Comparison of ENCODE assay signal across 13 mouse cellular contexts in the genomic region with DNA sequence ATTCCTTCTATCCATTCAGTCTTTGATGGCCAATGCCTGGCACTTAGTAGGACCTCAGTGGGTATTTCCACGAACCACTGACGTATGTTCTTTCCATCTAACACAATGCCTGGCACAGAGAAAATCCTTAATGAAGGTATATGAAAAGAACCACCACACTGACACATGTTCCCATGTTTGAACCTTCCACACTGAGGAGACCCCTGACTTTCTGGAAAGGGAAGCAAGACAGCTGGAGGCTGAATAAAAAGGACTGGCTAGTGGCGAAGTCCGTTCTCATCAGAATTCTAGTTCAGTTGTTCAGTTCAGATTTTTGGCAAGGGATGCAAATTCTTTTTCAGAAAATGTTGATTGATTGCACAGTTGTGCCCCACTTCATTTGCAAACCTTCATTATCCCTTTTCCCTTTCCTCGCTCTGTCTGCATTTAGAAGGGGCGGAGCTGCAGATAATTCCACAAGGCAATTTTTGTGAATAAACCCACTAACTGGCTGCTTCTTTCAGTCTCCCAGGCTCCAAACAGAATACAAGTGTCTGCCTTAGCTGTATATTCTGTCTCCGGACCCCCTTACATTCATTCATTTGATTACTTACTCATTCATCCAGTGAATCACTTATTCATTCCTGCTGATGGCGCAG.
"Had no signal": no experiment of that assay in that cellular context is flagged by ENCODE, and none has a peak within 500 bp of the region (broad histone marks: within the 10 kb centered on the region; RNA-seq: fewer than 3 reads in every experiment).

No protein-coding gene starts in this region.

- H3K4me3 ChIP-seq: limb, embryonic 13.5 days; midbrain, embryonic 12.5 days; neural tube, embryonic 13.5 days; stomach, embryonic 15.5 days had no signal

- H3K27ac ChIP-seq: limb, embryonic 13.5 days; liver, embryonic 14.5 days; midbrain, embryonic 12.5 days; neural tube, embryonic 13.5 days; stomach, embryonic 15.5 days had no signal

- H3K4me1 ChIP-seq: stomach, embryonic 15.5 days had no signal

- H3K27me3 ChIP-seq: midbrain, embryonic 12.5 days; neural tube, embryonic 13.5 days; stomach, embryonic 15.5 days had no signal

- ATAC-seq: midbrain, embryonic 16.5 days had no signal

- H3K9me3 ChIP-seq: limb, embryonic 13.5 days; midbrain, embryonic 12.5 days; neural tube, embryonic 13.5 days; stomach, embryonic 15.5 days had no signal

- DNase-seq: kidney, adult 8-10 months; kidney, postnatal 25 days; layer of hippocampus, adult 9-11 months; left cerebral cortex, postnatal 4 days; lung, adult 18-20 months; retina, postnatal 1 day; right cerebral cortex, postnatal 14 days had no signal

- H3K4me2 ChIP-seq: limb, embryonic 13.5 days; midbrain, embryonic 12.5 days; neural tube, embryonic 13.5 days; stomach, embryonic 15.5 days had no signal

- H3K36me3 ChIP-seq: limb, embryonic 13.5 days; midbrain, embryonic 12.5 days; neural tube, embryonic 13.5 days; stomach, embryonic 15.5 days had no signal

- H3K9ac ChIP-seq: limb, embryonic 13.5 days; liver, embryonic 14.5 days; midbrain, embryonic 12.5 days; neural tube, embryonic 13.5 days; stomach, embryonic 15.5 days had no signal
